Mouse (Mus musculus): ENCODE measurements around the gene Npvf. TPM values are rescaled to one million over a fixed set of nuclear protein-coding genes. Genes with fewer than 3 reads are reported as not detected.

The Npvf gene
- total and polyA plus RNA-seq, 3 experiments = not detected

DNA sequence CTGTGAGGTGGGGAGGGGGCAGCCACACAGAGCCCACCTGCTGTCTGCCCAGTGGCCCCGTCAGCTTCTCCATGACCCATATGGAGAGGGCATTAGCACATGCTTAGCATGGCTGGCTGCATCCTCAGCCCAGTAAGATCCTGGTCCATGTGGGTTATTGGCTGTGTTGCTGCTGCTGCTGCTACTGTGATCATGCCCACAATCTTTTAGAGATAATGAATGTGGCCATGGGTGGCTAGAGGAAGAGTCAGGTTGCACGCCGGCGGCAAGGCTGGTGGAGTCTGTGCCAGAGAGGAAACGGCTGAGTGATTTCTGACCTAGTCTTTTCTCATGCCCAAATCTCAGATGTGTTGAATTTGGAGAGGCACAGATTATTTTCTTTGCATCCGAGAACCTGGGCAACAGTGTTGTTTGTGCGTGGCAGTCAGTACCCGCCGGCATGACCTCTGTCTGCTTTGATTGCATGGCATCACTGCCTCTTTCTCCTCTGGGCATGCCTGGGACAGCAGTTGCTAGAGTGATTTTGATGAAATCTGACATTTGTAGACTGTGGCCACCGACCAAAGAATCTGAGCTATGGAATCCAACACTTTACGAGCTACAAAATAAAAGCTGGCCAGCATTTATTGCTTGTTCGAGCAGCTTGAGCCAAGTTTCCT lies 8.8 kb upstream of the Npvf start:
- H3K27me3 ChIP-seq (ENCODE audit: control insufficient read depth in 1 of 2, insufficient read depth in 2 of 2, low read length in 2 of 2) = no peaks in the 10 kb centered on the region; a peak in 1 of 4 replicates
- no peaks in the 10 kb centered on the region for H3K9me3 ChIP-seq (replicated peaks; ENCODE audit: insufficient read depth, low read length)
- no peaks in the 10 kb centered on the region for H3K36me3 ChIP-seq (ENCODE audit: control insufficient read depth in 1 of 2, insufficient read depth in 2 of 2, low read length in 2 of 2)
- no peaks in the 10 kb centered on the region for H3K79me2 ChIP-seq (ENCODE audit: control insufficient read depth, insufficient read depth, low read length, poor library complexity)
- TF ChIP-seq POLR2AphosphoS2 (IDR thresholded peaks at IDR 0.05; ENCODE audit: low read length) = no peak
- no peak for TF ChIP-seq MYB (IDR thresholded peaks at IDR 0.05; ENCODE audit: low read depth, low read length)
- no peak for TF ChIP-seq POLR2A (IDR thresholded peaks at IDR 0.05; ENCODE audit: control insufficient read depth in 1 of 2, insufficient read depth in 1 of 2, low read depth in 1 of 2, low read length in 2 of 2, poor library complexity in 1 of 2)
- no peak for TF ChIP-seq HCFC1 (IDR thresholded peaks at IDR 0.05; ENCODE audit: low read depth, low read length)
- TF ChIP-seq MYC (IDR thresholded peaks at IDR 0.05; ENCODE audit: low read depth, low read length) = no peak
- TF ChIP-seq POLR2AphosphoS5 (IDR thresholded peaks at IDR 0.05; ENCODE audit: borderline replicate concordance, low read depth, low read length) = no peak
- TF ChIP-seq UBTF (IDR thresholded peaks at IDR 0.05; ENCODE audit: borderline replicate concordance, insufficient read depth, low read depth, low read length) = no peak
- TF ChIP-seq ELF1 (IDR thresholded peaks at IDR 0.05; ENCODE audit: low read depth, low read length) = no peak
- TF ChIP-seq CHD1 (IDR thresholded peaks at IDR 0.05; ENCODE audit: low read depth, low read length) = no peak
- TF ChIP-seq E2F4 (IDR thresholded peaks at IDR 0.05; ENCODE audit: borderline replicate concordance, low read depth, low read length) = no peak
- no peak for TF ChIP-seq GATA1 (IDR thresholded peaks at IDR 0.05; ENCODE audit: low read depth, low read length)
- DNase-seq (ENCODE audit: low read depth, low spot score) = no peak
- no peaks in the 10 kb centered on the region for H3K4me1 ChIP-seq (ENCODE audit: control insufficient read depth in 1 of 2, insufficient read depth in 2 of 2, low read length in 2 of 2)
- no peak overlapping the region for H3K9ac ChIP-seq (ENCODE audit: control insufficient read depth, low read depth, low read length, poor library complexity, severe bottlenecking)
- no peak overlapping the region for H3K4me3 ChIP-seq (ENCODE audit: control insufficient read depth in 1 of 2, insufficient read depth in 1 of 2, low read depth in 2 of 2, low read length in 2 of 2)
- H3K27ac ChIP-seq (ENCODE audit: control insufficient read depth, low read depth, low read length) = no peak overlapping the region

DNA sequence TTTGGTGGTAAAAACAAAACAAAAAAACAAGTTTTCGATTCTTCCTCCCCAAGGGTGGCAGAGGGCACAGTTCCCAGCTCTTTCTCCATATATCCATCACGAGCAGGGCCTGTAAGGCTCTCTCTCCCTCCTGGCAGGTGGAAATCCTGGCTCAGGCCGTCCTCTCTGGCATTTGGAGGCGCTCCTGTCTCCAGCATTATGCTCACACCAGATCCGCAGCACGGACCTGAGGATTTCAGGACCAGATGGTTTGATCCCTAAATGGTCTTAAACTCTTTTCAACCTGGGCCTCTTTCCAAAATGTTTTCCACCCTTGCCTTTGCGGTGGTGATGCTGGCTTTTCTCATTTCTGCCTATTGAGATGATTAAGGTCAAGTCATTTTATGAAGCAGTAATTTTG lies 7.5 kb upstream of the Npvf start:
- no peak overlapping the region for H3K27ac ChIP-seq (ENCODE audit: control insufficient read depth, low read depth, low read length)
- H3K4me1 ChIP-seq (ENCODE audit: control insufficient read depth in 1 of 2, insufficient read depth in 2 of 2, low read length in 2 of 2) = no peaks in the 10 kb centered on the region
- no peak overlapping the region for H3K4me3 ChIP-seq (ENCODE audit: control insufficient read depth in 1 of 2, insufficient read depth in 1 of 2, low read depth in 2 of 2, low read length in 2 of 2)
- no peaks in the 10 kb centered on the region; a peak in 1 of 4 replicates for H3K27me3 ChIP-seq (ENCODE audit: control insufficient read depth in 1 of 2, insufficient read depth in 2 of 2, low read length in 2 of 2)
- no peaks in the 10 kb centered on the region for H3K79me2 ChIP-seq (ENCODE audit: control insufficient read depth, insufficient read depth, low read length, poor library complexity)
- H3K9me3 ChIP-seq (replicated peaks; ENCODE audit: insufficient read depth, low read length) = no peaks in the 10 kb centered on the region
- DNase-seq (ENCODE audit: low read depth, low spot score) = no peak
- H3K9ac ChIP-seq (ENCODE audit: control insufficient read depth, low read depth, low read length, poor library complexity, severe bottlenecking) = no peak overlapping the region
- no peak for TF ChIP-seq SIN3A (IDR thresholded peaks at IDR 0.05; ENCODE audit: low read length)
- TF ChIP-seq MYB (IDR thresholded peaks at IDR 0.05; ENCODE audit: low read depth, low read length) = no peak
- no peak for TF ChIP-seq RCOR1 (IDR thresholded peaks at IDR 0.05; ENCODE audit: low read depth, low read length)
- TF ChIP-seq MYC (IDR thresholded peaks at IDR 0.05; ENCODE audit: low read depth, low read length) = no peak
- no peak for TF ChIP-seq ZC3H11A (IDR thresholded peaks at IDR 0.05; ENCODE audit: low read depth, low read length)
- TF ChIP-seq USF2 (IDR thresholded peaks at IDR 0.05; ENCODE audit: borderline replicate concordance in 1 of 2, insufficient read depth in 1 of 2, low read depth in 1 of 2, low read length in 2 of 2) = no peak
- no peak for TF ChIP-seq JUND (IDR thresholded peaks at IDR 0.05; ENCODE audit: low read depth, low read length)
- no peak for TF ChIP-seq ZNF384 (IDR thresholded peaks at IDR 0.05; ENCODE audit: low read depth, low read length)
- no peak for TF ChIP-seq NRF1 (IDR thresholded peaks at IDR 0.05; ENCODE audit: insufficient read depth, low read depth, low read length, poor library complexity, severe bottlenecking)
- TF ChIP-seq TAL1 (IDR thresholded peaks at IDR 0.05; ENCODE audit: low read length) = no peak
- no peak for TF ChIP-seq BHLHE40 (IDR thresholded peaks at IDR 0.05; ENCODE audit: borderline replicate concordance, low read depth, low read length)
- no peak for TF ChIP-seq EP300 (IDR thresholded peaks at IDR 0.05; ENCODE audit: low read depth in 1 of 2, low read length in 2 of 2)
- TF ChIP-seq MAX (IDR thresholded peaks at IDR 0.05; ENCODE audit: low read length) = no peak
- no peak for TF ChIP-seq E2F4 (IDR thresholded peaks at IDR 0.05; ENCODE audit: borderline replicate concordance, low read depth, low read length)
- TF ChIP-seq HCFC1 (IDR thresholded peaks at IDR 0.05; ENCODE audit: low read depth, low read length) = no peak
- no peak for TF ChIP-seq CHD1 (IDR thresholded peaks at IDR 0.05; ENCODE audit: low read depth, low read length)
- no peak for TF ChIP-seq MXI1 (IDR thresholded peaks at IDR 0.05; ENCODE audit: low read depth, low read length)
- no peak for TF ChIP-seq GABPA (IDR thresholded peaks at IDR 0.05; ENCODE audit: low read depth, low read length)
- TF ChIP-seq MAZ (IDR thresholded peaks at IDR 0.05; ENCODE audit: low read depth, low read length) = no peak
- no peak for TF ChIP-seq RAD21 (IDR thresholded peaks at IDR 0.05; ENCODE audit: low read depth, low read length)
- no peaks in the 10 kb centered on the region for H3K36me3 ChIP-seq (ENCODE audit: control insufficient read depth in 1 of 2, insufficient read depth in 2 of 2, low read length in 2 of 2)

All from MEL (cell line).